Mouse (Mus musculus): ENCODE results near the gene Med22. TPM values are rescaled to one million over a fixed set of nuclear protein-coding genes. Genes with fewer than 3 reads are reported as not detected.
A peak's percentile ranks its signal among the peaks of the same experiment; 100 is the strongest.

Gene Med22
- 10 to 100 TPM; 44.5 to 46.6 TPM for total RNA-seq (2021)
- long read RNA-seq, experiment 1, transcript Med22-201 (4 exons, 973 nt) = major isoform, 32 of 40 reads
- long read RNA-seq, experiment 1, transcript Med22-202 (3 exons, 3,506 nt) = minor isoform, 6 of 40 reads
- long read RNA-seq, experiment 1, partial matches to known transcripts = 0 of 40 reads
- long read RNA-seq, experiment 1, other reads (novel, unspliced or antisense) = 2 of 40 reads
- long read RNA-seq, experiment 2, transcript Med22-202 (3 exons, 3,506 nt) = minor isoform, 5 of 21 reads
- long read RNA-seq, experiment 2, transcript Med22-201 (4 exons, 973 nt) = major isoform, 11 of 21 reads
- long read RNA-seq, experiment 2, partial matches to known transcripts = 1 of 21 reads
- long read RNA-seq, experiment 2, other reads (novel, unspliced or antisense) = 4 of 21 reads

DNA sequence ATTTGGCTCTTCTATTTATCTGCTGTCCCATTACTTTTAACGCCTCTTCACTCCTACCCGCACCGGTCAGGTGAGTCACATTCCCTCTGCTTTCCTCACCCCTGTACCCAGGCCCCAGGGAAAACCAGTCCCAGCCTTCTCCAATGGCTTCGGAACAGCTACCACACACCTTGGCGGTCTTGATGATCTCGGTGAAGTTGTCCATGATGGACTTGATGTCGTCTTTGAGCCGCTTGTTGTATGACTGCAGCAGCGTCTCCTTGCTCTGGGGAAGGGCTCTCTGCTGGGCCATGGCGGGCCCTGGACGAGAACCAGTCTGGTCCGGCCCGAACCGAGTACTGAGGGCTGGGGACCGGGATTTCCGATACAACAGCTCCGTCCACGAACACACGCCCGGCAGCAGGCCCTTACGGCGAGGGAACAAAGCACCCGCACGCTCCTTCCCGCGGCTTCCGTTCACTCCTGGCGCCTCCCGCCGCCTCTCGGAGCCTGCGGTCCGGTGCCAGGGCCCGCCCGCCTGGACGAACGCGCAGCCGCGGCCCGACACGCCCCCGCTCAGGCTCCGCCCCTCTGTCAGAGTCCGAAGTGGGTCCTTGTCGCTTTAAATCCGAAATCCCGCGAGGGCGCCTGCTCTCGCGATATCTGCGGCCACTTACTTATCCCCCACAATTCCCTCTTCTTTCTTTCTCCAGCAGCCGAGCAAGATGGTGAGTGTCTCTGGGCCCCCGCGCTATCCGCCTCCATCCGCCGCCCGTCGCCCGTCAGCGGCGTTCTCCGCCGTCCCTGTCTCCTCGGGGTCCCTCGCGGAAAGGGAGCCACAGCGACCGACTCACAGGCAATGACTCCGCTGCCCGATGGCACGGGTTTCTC, at the start of gene Med22, which contains the start of gene Rpl7a:
TSS of gene Med22 (minus strand) at position 554 of the 870 bp plus-strand sequence.
TSS of gene Rpl7a (plus strand) at position 641 of the 870 bp plus-strand sequence.
- peak within 1 kb of the TSS; percentile 89 for H3K27ac ChIP-seq
- intact Hi-C loops (cut with DNase I) = loop anchor here (1.0 to 10.0 kb wide), 2 partner anchors 23 to 114 kb away; partner anchors contain the start of genes Slc2a6 and Surf4
- H3K4me3 ChIP-seq = peak within 1 kb of the TSS; percentile 93
- peak; percentile 100 for DNase-seq (ENCODE audit: extremely low spot score in 1 of 2, low spot score in 2 of 2)
- TF ChIP-seq CTCF (IDR thresholded peaks at IDR 0.05) = no peak

DNA sequence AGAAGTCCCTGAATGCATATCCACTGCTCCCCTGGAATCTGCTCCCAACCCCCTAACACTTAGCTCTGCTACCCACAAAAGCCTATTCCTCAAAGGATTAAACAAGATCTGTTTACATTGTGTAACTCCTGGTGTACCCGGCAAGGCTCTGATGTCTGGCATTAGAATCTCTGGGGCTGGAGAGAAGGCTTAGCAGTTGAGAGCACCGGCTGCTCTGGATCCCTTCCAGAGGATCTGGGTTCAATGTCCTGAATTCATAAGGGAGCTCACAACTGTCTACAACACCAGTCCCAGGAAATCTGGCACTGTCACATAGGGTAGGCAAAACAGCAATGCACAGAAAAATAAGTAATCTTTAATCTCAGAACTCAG, 47.0 kb upstream of the Med22 start:
- H3K4me3 ChIP-seq = no peak overlapping the region
- DNase-seq (ENCODE audit: extremely low spot score in 1 of 2, low spot score in 2 of 2) = no peak
- no peak overlapping the region for H3K27ac ChIP-seq
- no peak for TF ChIP-seq CTCF (IDR thresholded peaks at IDR 0.05)
- intact Hi-C loops (cut with DNase I) = no loop called here

DNA sequence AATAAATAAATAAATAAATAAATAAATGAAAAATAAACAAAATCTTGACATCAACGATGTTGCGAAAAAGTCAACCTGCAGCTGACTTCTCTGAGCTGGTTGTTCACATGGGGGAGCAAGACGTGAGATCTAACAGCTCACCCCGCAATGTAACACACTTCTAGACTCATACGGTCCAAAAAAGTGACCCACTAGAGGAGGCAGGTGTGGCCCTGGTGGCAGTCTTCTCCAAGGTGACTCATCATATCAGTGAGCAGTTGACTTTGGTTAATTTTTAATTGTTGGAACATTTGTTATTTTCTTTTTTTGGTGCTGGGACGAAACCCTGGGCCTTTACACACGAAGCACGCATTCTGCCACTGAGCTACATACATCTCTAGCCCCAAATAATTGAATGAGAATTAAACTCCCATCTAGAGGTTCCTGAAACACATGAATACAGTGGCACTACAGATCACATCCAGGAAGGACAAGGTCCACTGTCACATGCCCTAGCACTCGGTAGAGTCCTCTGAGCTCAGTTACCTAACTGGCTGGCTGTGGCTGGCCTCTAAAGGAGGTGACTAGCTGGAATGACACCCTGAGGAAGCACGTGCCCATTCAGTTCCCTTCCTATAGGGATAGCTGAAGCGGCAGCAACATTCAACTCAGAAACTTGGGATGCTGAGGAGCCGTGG, 46.5 kb upstream of the Med22 start:
- Histone ChIP-seq H3K27ac (no peak overlapping the region), H3K4me3 (no peak overlapping the region)
- TF ChIP-seq CTCF (IDR thresholded peaks at IDR 0.05) = no peak
- intact Hi-C loops (cut with DNase I) = no loop called here
- no peak for DNase-seq (ENCODE audit: extremely low spot score in 1 of 2, low spot score in 2 of 2)

DNA sequence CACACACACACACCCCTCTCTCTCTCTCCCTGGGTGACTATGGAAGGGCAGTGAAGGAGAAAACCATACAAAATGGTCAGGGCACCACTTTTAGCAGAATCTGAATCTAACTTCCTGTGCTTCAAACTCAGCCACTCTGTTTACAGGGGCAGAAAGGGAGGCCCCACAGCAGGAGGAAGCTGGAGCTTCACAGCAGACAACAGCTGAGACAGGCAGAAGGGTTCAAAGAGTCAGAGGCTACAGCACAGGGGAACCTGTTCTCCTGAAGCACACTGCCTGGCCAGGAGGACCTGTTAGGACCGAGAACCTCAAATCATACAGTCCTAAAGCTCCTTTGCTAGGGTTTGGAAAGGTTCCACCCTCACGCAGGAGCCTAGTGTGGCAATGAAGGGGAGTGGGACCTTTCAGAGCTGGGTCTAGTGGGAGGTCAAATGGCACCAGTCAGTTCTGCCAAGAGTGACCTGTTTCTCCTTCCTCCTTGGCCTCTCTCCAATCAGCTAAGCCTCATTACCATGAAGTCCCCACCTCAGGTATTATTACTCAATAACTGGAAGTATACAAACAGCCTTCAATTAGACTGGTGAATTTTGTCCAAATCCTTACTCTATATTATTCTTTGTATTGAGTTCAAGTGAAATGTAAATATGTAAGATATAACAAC, 44.4 kb upstream of the Med22 start:
- Histone ChIP-seq H3K27ac (no peak overlapping the region), H3K4me3 (no peak overlapping the region)
- TF ChIP-seq CTCF (IDR thresholded peaks at IDR 0.05) = no peak
- no peak for DNase-seq (ENCODE audit: extremely low spot score in 1 of 2, low spot score in 2 of 2)
- intact Hi-C loops (cut with DNase I) = no loop called here

DNA sequence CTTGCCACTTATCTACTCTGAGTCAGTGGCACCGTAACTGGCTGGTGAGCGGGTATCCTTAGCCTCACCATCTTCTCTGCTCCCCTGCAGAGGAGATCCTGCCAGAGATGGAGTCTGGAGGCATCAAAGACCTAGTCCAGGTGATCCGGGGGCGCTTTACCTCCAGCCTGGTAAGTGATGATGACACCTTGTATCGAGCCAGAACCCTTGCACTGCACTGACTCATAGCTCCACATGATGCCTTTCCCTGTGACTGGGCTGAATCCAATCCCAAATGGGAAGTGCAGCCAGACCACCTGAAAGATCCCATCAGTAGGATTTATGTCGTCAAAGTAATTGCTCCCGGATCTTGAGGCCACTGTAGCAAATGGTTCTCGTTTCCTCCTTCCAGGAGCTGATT, 42.4 kb upstream of the Med22 start:
- intact Hi-C loops (cut with DNase I) = no loop called here
- no peak for DNase-seq (ENCODE audit: extremely low spot score in 1 of 2, low spot score in 2 of 2)
- no peak for TF ChIP-seq CTCF (IDR thresholded peaks at IDR 0.05)
- no peak overlapping the region for H3K27ac ChIP-seq
- H3K4me3 ChIP-seq = no peak overlapping the region

DNA sequence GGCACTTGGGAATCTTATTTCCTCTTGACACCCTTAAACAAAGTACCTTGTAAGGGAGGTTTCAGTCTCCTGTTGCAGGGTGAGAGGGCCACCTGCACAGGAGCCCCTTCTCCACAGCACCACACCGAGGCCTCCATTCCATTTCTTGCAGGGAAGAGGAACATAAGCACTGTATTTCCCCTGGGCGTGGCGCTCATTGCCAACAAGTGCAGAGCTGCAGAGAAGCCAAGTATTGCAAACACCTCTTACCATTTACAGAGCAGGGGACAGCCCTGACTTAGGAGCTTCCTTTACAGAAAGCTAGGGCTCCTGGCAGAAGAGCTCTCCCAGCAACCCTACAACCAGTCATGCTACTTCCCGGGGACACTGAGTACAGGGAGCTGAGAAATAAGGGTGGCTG, 41.7 kb upstream of the Med22 start:
- Histone ChIP-seq H3K4me3 (no peak overlapping the region), H3K27ac (no peak overlapping the region)
- no peak for DNase-seq (ENCODE audit: extremely low spot score in 1 of 2, low spot score in 2 of 2)
- TF ChIP-seq CTCF (IDR thresholded peaks at IDR 0.05) = no peak
- intact Hi-C loops (cut with DNase I) = no loop called here

DNA sequence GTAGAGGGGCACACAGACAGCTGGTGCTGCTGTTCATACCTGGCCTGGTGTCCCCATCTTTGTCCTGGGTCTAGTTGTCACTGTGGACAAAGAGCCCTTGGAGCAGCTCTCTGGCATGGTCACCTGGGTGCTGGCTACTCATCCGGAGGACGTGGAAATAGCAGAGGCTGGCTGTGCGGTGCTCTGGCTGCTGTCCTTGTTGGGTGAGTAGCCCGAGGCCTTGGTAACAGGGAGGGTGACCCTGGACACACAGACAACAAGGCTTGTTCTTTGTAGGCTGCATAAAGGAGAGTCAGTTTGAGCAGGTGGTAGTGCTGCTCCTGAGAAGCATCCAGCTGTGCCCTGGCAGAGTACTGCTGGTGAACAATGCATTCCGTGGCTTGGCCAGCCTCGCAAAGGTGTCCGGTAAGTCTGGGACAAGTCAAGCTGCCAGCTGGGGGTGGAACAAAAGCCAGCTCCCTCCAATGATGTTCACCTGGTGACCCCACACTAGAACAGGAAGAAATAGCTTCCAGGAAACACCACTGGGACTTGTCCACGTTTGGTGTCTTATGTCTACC, 40.9 kb upstream of the Med22 start:
- intact Hi-C loops (cut with DNase I) = no loop called here
- no peak for TF ChIP-seq CTCF (IDR thresholded peaks at IDR 0.05)
- Histone ChIP-seq H3K27ac (no peak overlapping the region), H3K4me3 (no peak overlapping the region)
- no peak for DNase-seq (ENCODE audit: extremely low spot score in 1 of 2, low spot score in 2 of 2)

DNA sequence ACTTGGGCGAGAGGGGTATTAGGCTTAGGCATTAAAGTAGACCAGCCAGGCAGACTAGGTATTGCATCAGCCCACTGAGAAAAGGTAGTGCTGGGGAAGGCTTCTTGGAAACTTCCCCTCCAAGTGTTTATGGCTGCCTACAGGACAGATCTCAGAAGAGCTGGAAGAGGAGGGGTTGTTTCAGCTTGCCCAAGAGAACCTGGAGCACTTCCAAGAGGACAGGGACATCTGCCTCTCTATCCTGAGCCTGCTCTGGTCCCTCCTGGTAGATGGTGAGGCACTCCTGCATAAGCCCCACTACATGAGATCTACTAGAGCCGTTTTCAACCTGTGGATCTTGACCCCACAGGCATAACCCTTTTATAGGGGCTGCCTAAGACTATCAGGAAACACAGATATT, 39.9 kb upstream of the Med22 start:
- DNase-seq (ENCODE audit: extremely low spot score in 1 of 2, low spot score in 2 of 2) = no peak
- no peak for TF ChIP-seq CTCF (IDR thresholded peaks at IDR 0.05)
- Histone ChIP-seq H3K27ac (no peak overlapping the region), H3K4me3 (no peak overlapping the region)
- intact Hi-C loops (cut with DNase I) = no loop called here

DNA sequence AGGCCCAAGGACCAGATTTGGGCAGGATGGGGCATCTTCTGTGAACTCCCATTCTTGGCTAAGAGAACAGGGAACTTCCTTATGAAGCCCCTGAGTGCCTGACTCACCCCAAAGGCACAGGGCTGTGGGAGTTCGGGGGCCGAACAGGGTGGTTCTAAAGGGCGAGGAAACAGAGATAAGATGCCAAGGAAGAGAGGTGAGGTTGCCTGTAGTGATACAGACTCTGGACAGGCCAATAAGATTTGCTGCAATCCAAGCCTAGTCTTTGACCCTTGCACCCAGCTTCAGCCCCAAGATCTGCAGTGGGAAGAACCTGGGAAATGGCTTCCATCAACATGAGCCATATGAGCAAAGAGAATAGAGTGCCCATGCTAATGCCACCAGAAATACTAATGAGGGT, 32.8 kb upstream of the Med22 start:
- DNase-seq (ENCODE audit: extremely low spot score in 1 of 2, low spot score in 2 of 2) = no peak
- Histone ChIP-seq H3K27ac (no peak overlapping the region), H3K4me3 (no peak overlapping the region)
- no peak for TF ChIP-seq CTCF (IDR thresholded peaks at IDR 0.05)
- intact Hi-C loops (cut with DNase I) = no loop called here

DNA sequence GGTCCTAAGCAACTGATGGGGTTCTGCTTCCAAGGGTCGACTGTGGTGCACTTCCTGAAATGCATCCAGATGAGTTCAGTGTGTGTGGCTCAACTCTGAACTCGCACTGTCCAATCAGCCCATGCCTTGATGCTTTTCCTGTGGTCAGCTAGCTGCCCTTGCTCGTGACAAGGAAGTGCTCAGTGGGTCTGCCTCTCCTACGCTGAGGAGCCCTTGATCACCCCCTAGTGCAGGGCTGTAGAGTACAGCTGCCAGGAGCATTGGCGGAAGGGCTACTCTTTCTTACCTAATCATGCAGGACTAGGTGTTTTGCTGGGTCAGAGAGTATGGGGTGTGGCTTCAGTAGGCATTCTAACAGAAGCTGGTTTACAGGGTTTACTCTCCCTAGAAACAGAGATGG, 31.1 kb upstream of the Med22 start:
- intact Hi-C loops (cut with DNase I) = no loop called here
- Histone ChIP-seq H3K27ac (no peak overlapping the region), H3K4me3 (no peak overlapping the region)
- no peak; the same call in 1 of the 2 replicates for TF ChIP-seq CTCF (IDR thresholded peaks at IDR 0.05)
- DNase-seq (ENCODE audit: extremely low spot score in 1 of 2, low spot score in 2 of 2) = no peak

DNA sequence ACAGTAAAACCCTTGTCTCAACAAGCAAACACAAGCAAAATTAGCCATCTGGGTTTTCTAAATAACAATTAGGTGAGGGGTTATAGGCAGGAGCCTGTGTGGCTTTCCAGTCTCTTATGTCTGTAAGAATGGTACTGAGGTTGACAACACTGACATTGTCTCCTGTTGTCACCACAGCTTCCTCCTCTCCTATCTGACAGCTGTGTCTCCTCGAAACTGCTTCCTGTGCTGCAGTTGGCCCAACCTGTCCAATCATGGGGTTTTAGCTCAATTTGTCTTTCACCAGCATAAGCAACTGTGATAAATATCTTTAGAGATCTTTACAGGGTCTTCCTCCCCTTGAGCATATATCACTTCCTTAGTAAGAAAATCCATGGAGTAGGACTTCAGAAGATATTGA, 25.9 kb upstream of the Med22 start:
- Histone ChIP-seq H3K27ac (no peak overlapping the region), H3K4me3 (no peak overlapping the region)
- intact Hi-C loops (cut with DNase I) = no loop called here
- no peak for DNase-seq (ENCODE audit: extremely low spot score in 1 of 2, low spot score in 2 of 2)
- TF ChIP-seq CTCF (IDR thresholded peaks at IDR 0.05) = no peak

All from left cerebral cortex, adult 2 months (tissue).